Mouse (Mus musculus): ENCODE measurements around the gene Tsc22d1.

The Tsc22d1 gene

DNA sequence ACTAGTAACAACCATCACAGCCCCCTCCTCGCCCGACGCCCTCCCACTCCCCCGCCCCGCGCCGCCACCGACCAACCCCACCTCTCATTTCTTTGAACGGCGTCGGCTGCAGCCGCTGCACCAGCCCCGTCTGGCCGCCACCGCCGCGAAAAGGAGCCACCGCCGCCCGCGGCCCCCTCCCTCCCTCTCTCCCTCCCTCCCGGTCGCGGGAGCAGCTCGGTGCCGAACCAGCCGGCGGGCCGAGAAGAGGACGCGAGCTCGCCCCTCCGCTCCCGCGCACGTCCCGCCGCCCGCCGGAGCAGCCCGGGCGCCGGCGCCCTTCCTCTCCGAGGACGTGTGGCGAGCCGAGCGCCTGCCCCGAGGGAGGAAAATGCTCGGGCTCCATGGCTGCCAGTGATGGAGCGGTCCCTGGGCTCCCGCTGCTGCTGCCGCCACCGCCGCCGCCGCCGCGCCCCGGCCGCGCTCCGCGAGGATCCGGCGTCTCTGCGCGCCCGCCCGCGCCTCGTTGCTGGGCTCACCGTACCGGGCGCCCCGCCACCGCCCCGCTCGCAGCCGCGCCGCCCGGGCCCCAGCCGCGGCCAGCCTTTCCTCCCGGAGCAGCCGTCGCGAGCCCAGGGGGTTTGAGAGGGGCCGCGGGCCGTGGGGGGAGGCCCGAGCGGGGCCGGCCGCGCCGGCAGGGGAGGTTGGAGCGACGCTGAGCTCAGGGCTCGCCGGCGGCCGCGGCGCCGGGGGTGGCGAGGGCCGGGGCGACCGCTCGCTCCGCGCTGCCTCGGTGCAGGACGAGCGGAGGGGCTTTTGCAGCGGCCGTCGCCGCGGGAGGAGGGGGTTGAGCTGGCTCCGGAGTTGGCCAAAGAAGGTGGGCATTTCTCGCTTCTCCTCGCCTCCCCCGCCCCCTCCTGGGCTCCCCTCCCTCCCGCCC is at the start of gene Tsc22d1:
Gene Tsc22d1, plus strand, starts transcription at position 100 of the 919 bp plus-strand sequence.
- peak; percentile 6 for DNase-seq (ENCODE audit: low read depth, low spot score)
- Histone ChIP-seq H3K36me3 (ENCODE audit: control insufficient read depth, insufficient read depth, low read length, poor library complexity, severe bottlenecking) (no peaks in the 10 kb centered on the region), H3K27me3 (ENCODE audit: control insufficient read depth, insufficient read depth, low read length, poor library complexity, severe bottlenecking) (no peaks in the 10 kb centered on the region)

DNA sequence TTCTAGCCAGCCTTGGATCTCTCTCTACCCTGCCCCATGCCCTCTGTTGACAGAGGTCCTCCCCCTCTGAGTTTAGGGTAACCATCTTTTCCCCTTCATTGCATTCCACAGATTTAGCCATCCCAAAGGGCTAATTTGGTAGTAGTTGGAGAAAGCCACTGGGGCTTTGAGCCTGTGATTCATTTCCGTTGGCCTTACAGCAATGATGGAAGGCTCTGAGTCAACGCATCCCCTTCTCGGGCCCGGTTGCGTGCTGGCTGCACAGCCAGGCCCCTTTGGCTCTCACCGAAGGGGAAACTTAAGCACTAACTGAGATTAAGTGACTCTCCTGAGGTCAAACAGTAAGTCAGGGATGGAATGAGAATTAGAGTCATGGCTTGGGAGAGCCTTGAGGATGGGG is 41.1 kb upstream of the Tsc22d1 start:
- H3K27me3 ChIP-seq (ENCODE audit: control insufficient read depth, insufficient read depth, low read length, poor library complexity, severe bottlenecking) = no peaks in the 10 kb centered on the region
- no peak for DNase-seq (ENCODE audit: low read depth, low spot score)
- no peaks in the 10 kb centered on the region for H3K36me3 ChIP-seq (ENCODE audit: control insufficient read depth, insufficient read depth, low read length, poor library complexity, severe bottlenecking)

DNA sequence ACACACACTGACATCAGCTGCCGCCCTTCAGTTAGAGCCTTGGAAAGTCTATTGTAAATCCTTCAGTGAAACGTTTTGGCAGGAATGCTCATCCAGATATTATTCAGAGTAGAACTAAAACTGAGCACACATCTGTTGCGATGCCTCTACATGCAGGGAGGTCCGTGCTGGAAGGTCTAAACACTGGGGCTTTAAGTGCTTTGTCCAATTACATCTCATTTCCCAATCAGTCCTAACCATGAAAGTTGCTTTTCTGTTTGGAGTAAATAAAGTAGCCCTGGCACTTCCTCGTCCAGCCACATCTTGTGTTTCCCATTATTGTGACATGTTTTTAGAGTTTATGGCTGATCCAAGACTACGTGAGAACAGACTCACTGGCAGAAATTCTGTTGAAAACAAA is 40.2 kb upstream of the Tsc22d1 start:
- no peaks in the 10 kb centered on the region for H3K36me3 ChIP-seq (ENCODE audit: control insufficient read depth, insufficient read depth, low read length, poor library complexity, severe bottlenecking)
- no peaks in the 10 kb centered on the region for H3K27me3 ChIP-seq (ENCODE audit: control insufficient read depth, insufficient read depth, low read length, poor library complexity, severe bottlenecking)
- no peak for DNase-seq (ENCODE audit: low read depth, low spot score)

DNA sequence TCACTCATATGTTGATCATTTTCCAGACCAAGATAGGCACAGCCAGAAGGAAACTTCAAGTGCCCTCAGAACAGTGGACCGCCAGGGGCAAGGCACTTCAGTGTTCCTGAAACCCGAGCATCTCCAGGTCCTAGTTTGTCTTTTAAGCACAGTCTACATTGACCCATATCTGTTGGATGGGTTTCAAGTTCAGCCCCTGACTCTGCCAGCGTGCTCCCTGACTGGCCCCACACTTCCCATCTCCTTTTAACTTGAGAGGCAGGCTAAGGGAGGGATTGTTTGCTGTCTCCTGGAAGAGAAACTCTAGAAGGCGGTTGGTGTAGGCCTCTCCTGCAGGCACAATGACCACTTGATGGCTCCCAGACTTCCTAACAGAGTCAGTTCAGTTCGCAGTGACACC is 38.2 kb upstream of the Tsc22d1 start:
- Histone ChIP-seq H3K36me3 (ENCODE audit: control insufficient read depth, insufficient read depth, low read length, poor library complexity, severe bottlenecking) (no peaks in the 10 kb centered on the region), H3K27me3 (ENCODE audit: control insufficient read depth, insufficient read depth, low read length, poor library complexity, severe bottlenecking) (no peaks in the 10 kb centered on the region)
- no peak for DNase-seq (ENCODE audit: low read depth, low spot score)

DNA sequence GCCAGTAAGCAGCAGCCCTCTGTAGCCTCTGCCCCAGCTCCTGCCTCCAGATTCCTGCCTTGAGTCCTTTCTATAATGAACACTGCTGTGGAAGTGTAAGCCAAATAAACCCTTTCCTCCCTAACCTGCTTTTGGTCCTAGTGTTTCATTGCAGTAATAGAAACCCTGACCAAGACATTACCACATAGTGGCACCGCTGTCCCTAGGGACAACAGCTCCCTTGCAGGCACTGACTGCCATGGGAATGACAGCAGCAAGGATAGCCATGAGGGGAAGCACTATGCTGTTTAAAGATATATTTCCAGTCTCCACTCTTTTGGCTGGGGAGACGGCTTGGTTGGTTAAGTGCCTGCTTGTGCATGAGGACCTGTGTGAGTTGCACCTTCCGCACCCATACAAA is 35.4 kb upstream of the Tsc22d1 start:
- Histone ChIP-seq H3K36me3 (ENCODE audit: control insufficient read depth, insufficient read depth, low read length, poor library complexity, severe bottlenecking) (no peaks in the 10 kb centered on the region), H3K27me3 (ENCODE audit: control insufficient read depth, insufficient read depth, low read length, poor library complexity, severe bottlenecking) (no peaks in the 10 kb centered on the region)
- DNase-seq (ENCODE audit: low read depth, low spot score) = no peak

DNA sequence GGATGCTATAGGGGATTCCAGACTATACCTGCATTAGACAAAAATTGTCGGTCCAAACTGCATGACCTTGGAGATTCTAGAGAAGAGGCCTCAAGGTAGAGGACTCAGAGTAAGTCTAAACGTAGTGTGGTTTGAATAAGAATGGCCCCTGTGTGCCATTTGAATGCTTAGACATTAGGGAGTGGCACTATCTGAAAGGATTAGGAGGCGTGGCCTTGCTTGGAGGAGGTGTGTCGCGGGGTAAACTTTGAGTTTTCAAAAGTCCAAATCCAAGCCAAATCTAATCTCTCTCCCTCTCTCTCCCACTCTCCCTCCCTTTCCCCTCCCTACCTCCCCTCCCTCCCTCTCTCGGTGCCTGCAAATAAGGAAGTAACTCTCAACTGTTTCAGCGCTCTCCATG is 26.7 kb upstream of the Tsc22d1 start:
- DNase-seq (ENCODE audit: low read depth, low spot score) = no peak
- Histone ChIP-seq H3K27me3 (ENCODE audit: control insufficient read depth, insufficient read depth, low read length, poor library complexity, severe bottlenecking) (no peaks in the 10 kb centered on the region), H3K36me3 (ENCODE audit: control insufficient read depth, insufficient read depth, low read length, poor library complexity, severe bottlenecking) (no peaks in the 10 kb centered on the region)

DNA sequence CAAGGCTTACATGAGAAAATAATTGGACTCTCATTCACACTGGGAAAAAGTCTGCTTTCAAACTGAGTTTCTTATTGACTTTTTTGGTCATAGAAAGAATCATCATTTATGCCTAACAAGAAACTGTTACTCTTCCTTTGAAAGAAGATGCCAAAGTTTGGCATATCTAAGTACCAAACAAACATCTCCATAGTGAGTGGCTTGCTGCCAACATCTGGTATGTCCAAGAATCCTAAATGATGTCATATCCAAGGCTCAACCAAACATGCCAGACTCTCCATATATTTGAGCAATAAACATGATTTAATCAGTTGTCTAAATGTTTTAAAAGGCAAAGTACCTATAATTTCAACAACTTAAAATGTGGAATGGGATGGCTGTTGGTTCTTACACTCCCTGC is 16.5 kb upstream of the Tsc22d1 start:
- DNase-seq (ENCODE audit: low read depth, low spot score) = no peak
- Histone ChIP-seq H3K36me3 (ENCODE audit: control insufficient read depth, insufficient read depth, low read length, poor library complexity, severe bottlenecking) (no peaks in the 10 kb centered on the region), H3K27me3 (ENCODE audit: control insufficient read depth, insufficient read depth, low read length, poor library complexity, severe bottlenecking) (no peaks in the 10 kb centered on the region)

DNA sequence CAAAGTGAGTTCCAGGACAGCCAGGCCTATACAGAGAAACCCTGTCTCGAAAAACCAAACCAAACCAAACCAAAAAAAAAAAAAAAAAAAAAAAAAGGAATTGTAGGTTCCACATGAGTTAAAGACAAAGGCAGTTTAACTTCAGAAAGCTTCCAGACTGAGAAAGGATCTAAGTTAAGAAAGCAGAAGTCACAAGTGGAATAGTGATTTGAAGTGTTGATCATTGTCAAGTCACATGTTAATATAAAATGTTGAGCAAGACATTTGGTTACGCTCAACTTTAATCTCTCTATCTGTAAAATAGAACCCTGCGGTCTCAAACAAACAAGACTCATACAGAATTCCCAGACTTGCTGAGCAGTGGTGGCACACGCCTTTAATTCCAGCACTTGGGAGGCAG is 12.2 kb upstream of the Tsc22d1 start:
- Histone ChIP-seq H3K27me3 (ENCODE audit: control insufficient read depth, insufficient read depth, low read length, poor library complexity, severe bottlenecking) (no peaks in the 10 kb centered on the region), H3K36me3 (ENCODE audit: control insufficient read depth, insufficient read depth, low read length, poor library complexity, severe bottlenecking) (no peaks in the 10 kb centered on the region)
- no peak for DNase-seq (ENCODE audit: low read depth, low spot score)

DNA sequence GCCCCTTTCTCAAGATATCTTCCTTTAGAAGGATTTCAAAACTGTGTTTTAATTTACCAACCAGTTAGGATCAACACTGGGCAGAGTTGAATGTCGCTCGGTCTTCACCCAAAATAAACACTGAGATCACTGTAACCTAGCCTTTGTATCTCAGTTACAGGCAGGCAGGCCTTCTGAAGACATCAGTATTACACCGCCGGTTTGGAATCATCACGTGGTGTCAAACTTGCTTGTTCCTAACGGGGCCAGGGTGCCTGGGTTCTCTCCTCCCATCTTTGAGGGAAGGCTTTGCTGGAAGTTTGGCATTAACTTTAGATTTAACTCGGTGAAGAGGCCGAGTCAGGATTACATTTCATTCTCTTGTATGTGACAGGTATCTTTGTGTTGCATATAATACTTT is 5.7 kb upstream of the Tsc22d1 start:
- Histone ChIP-seq H3K27me3 (ENCODE audit: control insufficient read depth, insufficient read depth, low read length, poor library complexity, severe bottlenecking) (no peaks in the 10 kb centered on the region), H3K36me3 (ENCODE audit: control insufficient read depth, insufficient read depth, low read length, poor library complexity, severe bottlenecking) (no peaks in the 10 kb centered on the region)
- DNase-seq (ENCODE audit: low read depth, low spot score) = no peak

DNA sequence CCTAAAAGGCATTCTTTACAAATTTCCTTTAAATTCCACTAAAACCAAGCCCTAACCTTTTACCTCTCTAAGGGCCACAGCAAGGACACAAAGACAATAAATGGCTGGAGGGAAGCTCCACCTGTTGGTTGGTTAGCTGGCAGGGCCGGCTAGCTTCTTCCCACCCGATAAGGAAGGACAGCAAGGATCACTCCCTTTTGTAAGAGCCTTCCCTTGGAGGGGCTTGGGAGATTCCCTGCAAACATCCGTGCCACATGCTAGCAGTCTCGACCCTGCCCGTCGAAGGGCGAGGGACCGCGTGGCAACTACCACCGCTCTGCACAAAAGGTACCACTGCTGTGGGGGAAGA is 1.0 kb upstream of the Tsc22d1 start:
- no peaks in the 10 kb centered on the region for H3K36me3 ChIP-seq (ENCODE audit: control insufficient read depth, insufficient read depth, low read length, poor library complexity, severe bottlenecking)
- DNase-seq (ENCODE audit: low read depth, low spot score) = no peak

DNA sequence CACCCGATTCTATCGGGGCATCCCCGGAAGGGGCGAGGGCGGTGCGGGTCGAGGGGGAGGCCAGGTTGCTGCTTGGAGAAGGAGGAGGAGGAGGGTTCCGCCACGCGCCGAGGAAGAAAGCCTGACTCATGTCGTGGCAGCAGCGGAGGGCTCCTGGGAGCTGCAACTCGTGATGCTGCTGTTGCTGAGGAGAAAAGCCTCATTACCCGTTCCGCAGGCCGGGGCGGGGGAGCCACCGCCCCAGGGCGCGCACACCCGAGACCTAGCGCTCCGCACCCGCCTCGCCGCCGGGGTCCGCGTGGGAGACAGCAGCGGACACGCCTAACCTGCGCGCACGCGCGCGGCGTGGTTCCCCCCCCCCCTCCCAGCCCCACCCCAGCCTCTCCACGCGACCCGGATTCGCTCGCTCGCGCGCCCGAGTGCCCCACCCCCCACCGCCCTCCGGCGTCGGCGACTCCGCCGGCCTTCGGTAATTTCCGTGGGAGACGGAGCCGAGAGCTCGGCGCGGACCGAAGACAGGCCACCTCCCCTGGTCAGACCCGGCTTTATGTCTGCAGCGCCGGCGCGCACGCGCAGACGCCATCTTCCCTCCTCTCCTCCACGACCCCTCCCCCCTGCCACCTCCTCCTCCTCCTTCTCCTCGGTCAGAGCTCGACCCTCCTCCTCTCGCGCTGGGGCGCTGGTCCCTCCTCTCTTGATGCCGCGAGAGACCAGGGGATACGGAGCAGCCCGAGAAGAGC is 469 bp upstream of the Tsc22d1 start:
- H3K27me3 ChIP-seq (ENCODE audit: control insufficient read depth, insufficient read depth, low read length, poor library complexity, severe bottlenecking) = no peaks in the 10 kb centered on the region
- DNase-seq (ENCODE audit: low read depth, low spot score) = peak; percentile 84

More for the DNA sequence above, 1.0 kb upstream of the Tsc22d1 start:
- H3K27me3 ChIP-seq (ENCODE audit: control insufficient read depth, insufficient read depth, low read length, poor library complexity, severe bottlenecking) = no peaks in the 10 kb centered on the region

DNA sequence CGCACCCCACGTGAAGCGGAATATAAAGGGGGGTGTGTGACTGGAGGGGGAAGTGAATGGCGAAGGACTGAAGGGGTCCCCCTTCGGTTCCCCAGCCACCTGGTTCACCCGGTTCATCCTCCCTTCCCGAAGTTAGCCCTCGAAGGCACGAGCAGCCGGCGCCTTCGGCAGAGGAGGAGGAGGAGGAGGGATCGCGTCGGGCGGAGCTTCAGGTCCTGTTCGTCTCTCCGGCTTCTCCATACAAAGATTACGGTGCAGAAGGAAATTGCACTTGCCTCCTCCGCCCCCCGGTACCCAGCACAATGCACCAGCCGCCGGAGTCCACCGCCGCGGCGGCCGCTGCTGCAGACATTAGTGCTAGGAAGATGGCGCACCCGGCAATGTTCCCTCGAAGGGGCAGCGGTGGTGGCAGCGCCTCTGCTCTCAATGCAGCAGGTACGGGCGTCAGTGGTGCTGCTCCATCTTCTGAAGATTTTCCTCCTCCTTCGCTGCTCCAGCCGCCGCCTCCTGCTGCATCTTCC is 1.1 kb downstream of the Tsc22d1 start:
- H3K27me3 ChIP-seq (ENCODE audit: control insufficient read depth, insufficient read depth, low read length, poor library complexity, severe bottlenecking) = no peaks in the 10 kb centered on the region
- H3K36me3 ChIP-seq (ENCODE audit: control insufficient read depth, insufficient read depth, low read length, poor library complexity, severe bottlenecking) = no peaks in the 10 kb centered on the region
- peak; percentile 18 for DNase-seq (ENCODE audit: low read depth, low spot score)

More for the DNA sequence above, 469 bp upstream of the Tsc22d1 start:
- no peaks in the 10 kb centered on the region for H3K36me3 ChIP-seq (ENCODE audit: control insufficient read depth, insufficient read depth, low read length, poor library complexity, severe bottlenecking)

DNA sequence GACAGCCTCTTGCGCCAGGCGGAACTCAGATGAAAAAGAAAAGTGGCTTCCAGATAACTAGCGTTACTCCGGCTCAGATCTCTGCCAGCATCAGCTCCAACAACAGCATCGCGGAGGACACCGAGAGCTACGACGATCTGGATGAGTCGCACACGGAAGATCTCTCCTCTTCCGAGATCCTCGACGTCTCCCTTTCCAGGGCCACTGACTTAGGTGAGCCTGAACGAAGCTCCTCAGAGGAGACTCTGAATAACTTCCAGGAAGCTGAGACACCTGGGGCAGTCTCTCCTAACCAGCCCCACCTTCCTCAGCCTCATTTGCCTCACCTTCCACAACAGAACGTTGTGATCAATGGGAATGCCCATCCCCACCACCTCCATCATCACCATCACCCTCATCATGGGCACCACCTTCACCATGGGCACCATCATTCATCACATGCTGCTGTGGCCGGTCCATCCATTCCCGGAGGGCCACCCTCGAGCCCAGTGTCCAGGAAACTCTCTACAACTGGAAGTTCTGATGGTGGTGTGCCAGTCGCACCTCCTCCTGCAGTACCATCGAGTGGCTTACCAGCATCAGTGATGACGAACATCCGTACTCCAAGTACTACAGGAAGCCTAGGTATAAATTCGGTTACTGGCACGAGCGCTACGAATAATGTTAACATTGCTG is 1.7 kb downstream of the Tsc22d1 start:
- no peak for DNase-seq (ENCODE audit: low read depth, low spot score)
- H3K27me3 ChIP-seq (ENCODE audit: control insufficient read depth, insufficient read depth, low read length, poor library complexity, severe bottlenecking) = no peaks in the 10 kb centered on the region
- H3K36me3 ChIP-seq (ENCODE audit: control insufficient read depth, insufficient read depth, low read length, poor library complexity, severe bottlenecking) = no peaks in the 10 kb centered on the region

DNA sequence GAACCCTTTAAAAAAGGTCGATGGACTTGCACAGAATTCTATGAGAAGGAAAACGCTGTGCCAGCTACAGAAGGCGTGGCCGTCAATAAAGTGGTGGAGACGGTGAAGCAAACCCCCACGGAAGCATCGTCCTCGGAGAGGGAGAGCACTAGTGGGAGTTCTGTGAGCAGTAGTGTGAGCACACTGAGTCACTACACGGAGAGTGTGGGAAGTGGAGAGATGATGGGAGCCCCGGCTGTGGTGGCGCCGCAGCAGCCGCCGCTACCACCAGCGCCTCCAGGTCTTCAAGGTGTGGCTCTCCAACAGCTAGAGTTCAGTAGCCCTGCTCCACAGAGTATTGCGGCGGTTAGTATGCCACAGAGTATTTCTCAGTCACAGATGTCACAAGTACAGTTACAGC is 2.6 kb downstream of the Tsc22d1 start:
- no peak for DNase-seq (ENCODE audit: low read depth, low spot score)
- Histone ChIP-seq H3K27me3 (ENCODE audit: control insufficient read depth, insufficient read depth, low read length, poor library complexity, severe bottlenecking) (no peaks in the 10 kb centered on the region), H3K36me3 (ENCODE audit: control insufficient read depth, insufficient read depth, low read length, poor library complexity, severe bottlenecking) (no peaks in the 10 kb centered on the region)

DNA sequence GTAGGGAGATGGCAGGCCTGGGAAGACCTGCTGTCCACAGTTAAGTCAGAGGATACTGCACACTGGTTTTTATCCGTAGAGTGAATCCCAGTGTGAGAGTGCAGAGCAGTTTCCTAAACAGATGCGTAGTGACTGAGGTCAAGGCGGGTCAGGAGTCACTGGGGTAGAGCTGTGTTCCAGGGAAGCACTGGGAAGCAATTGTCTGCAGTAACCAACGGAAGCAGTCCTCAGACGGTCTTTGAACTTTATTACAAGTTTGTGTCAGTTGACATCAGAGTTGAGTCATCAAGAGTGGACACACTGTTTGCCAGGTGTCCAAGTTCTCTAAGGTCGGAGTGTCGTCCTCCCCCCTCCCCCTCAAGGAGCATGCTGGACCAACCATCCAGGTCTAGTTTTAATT is 6.0 kb downstream of the Tsc22d1 start:
- Histone ChIP-seq H3K36me3 (ENCODE audit: control insufficient read depth, insufficient read depth, low read length, poor library complexity, severe bottlenecking) (no peaks in the 10 kb centered on the region), H3K27me3 (ENCODE audit: control insufficient read depth, insufficient read depth, low read length, poor library complexity, severe bottlenecking) (no peaks in the 10 kb centered on the region)
- no peak for DNase-seq (ENCODE audit: low read depth, low spot score)
